Comparison of ENCODE assay signal across 7 mouse cellular contexts in genomic region chr4:126321111-126321853, GRCm38 (mm10). TPM values are rescaled to one million over a fixed set of nuclear protein-coding genes. Genes with fewer than 3 reads are reported as not detected.
DNase-seq lines count a peak whose midpoint lies in the region; ATAC-seq lines count a peak whose summit lies in the region.

Adprhl2 (minus strand) TSS chr4:126321703.

- peak; percentile 87 for ATAC-seq in intestine, embryonic 16.5 days
- ATAC-seq in midbrain, embryonic 11.5 days (ENCODE audit: low FRiP score): peak; percentile 89

- DNase-seq in adrenal gland, adult 2 months: peak; percentile 98
- DNase-seq in embryo, embryonic 11.5 days (ENCODE audit: low read depth, low spot score): peak; percentile 97
- DNase-seq in gastrocnemius, postnatal 4 days (ENCODE audit: low spot score in 2 of 2): peak; percentile 99
- DNase-seq in left cerebral cortex, postnatal 36 days (ENCODE audit: low spot score in 2 of 2): peak; percentile 99
- DNase-seq in midbrain, embryonic 11.5 days (ENCODE audit: low spot score, missing footprints): peak; percentile 100
- peak; percentile 92 for DNase-seq in skeletal muscle tissue, adult 2 months (ENCODE audit: low read depth, low spot score)

- H3K36me3 ChIP-seq in intestine, embryonic 16.5 days (ENCODE audit: control insufficient read depth, insufficient read depth, low read length): peaks cover 15% of the 10 kb centered on the region
- peaks cover 5% of the 10 kb centered on the region for H3K36me3 ChIP-seq in midbrain, embryonic 11.5 days (ENCODE audit: control insufficient read depth, insufficient read depth, low read length)

- H3K9ac ChIP-seq in intestine, embryonic 16.5 days (ENCODE audit: low read depth, low read length): peak within 1 kb of the TSS; percentile 82
- H3K9ac ChIP-seq in midbrain, embryonic 11.5 days (ENCODE audit: low read length): peak within 1 kb of the TSS; percentile 70

- peak within 1 kb of the TSS; percentile 59 for H3K27ac ChIP-seq in intestine, embryonic 16.5 days (ENCODE audit: low read length)
- H3K27ac ChIP-seq in midbrain, embryonic 11.5 days (ENCODE audit: low read depth, low read length): no peak within 1 kb of the TSS

- intact Hi-C loops in left cerebral cortex, postnatal 36 days (cut with DNase I): no loop called here

- H3K4me3 ChIP-seq in intestine, embryonic 16.5 days (ENCODE audit: low read length): peak within 1 kb of the TSS; percentile 69
- peak within 1 kb of the TSS; percentile 73 for H3K4me3 ChIP-seq in midbrain, embryonic 11.5 days (ENCODE audit: low read depth, low read length)

- no peaks in the 10 kb centered on the region; the same call in 1 of the 2 replicates for H3K27me3 ChIP-seq in intestine, embryonic 16.5 days (replicated peaks; ENCODE audit: control insufficient read depth, insufficient read depth, low read length)
- H3K27me3 ChIP-seq in midbrain, embryonic 11.5 days (ENCODE audit: control insufficient read depth, insufficient read depth, low read length): peaks cover 6% of the 10 kb centered on the region

- WGBS in intestine, embryonic 16.5 days: under 1% methylated on average over 77 of the region's 80 CpGs
- WGBS in midbrain, embryonic 11.5 days: under 1% methylated on average over 80 of the region's 80 CpGs

- H3K4me1 ChIP-seq in intestine, embryonic 16.5 days (ENCODE audit: control insufficient read depth, insufficient read depth, low read length): peaks cover 11% of the 10 kb centered on the region
- H3K4me1 ChIP-seq in midbrain, embryonic 11.5 days (ENCODE audit: control insufficient read depth, insufficient read depth, low read length): peaks cover 8% of the 10 kb centered on the region

- peak within 1 kb of the TSS; percentile 74 for H3K4me2 ChIP-seq in intestine, embryonic 16.5 days (ENCODE audit: low read depth, low read length)
- peak within 1 kb of the TSS; percentile 94 for H3K4me2 ChIP-seq in midbrain, embryonic 11.5 days

- no peaks in the 10 kb centered on the region for H3K9me3 ChIP-seq in intestine, embryonic 16.5 days (ENCODE audit: control insufficient read depth, low read length)
- no peaks in the 10 kb centered on the region for H3K9me3 ChIP-seq in midbrain, embryonic 11.5 days (ENCODE audit: control insufficient read depth, low read length)

RNA-seq across cellular contexts. Expression of gene Adprhl2, which starts in this region (rescaled TPM):
- total RNA-seq in adrenal gland, adult 2 months (2021): 10 to 100 TPM; 26.2 to 34.9 TPM
- polyA plus RNA-seq in adrenal gland, adult 2 months (2012; rRNA removed): 45.8 and 46.5 TPM in 2 replicates
- 10 to 100 TPM; 20.8 to 21.2 TPM for total RNA-seq in gastrocnemius, postnatal 4 days (2021)
- polyA plus RNA-seq in intestine, embryonic 16.5 days (2015; fragmentation: Nextera tagmentation; extraction: Ambion mirVana): 59.0 and 60.1 TPM in 2 replicates
- 10 to 100 TPM; 25.2 to 28.0 TPM for total RNA-seq in left cerebral cortex, postnatal 36 days (2021)
- polyA plus RNA-seq in midbrain, embryonic 11.5 days (2014; fragmentation: Nextera tagmentation; extraction: Ambion mirVana): 36.4 and 45.0 TPM in 2 replicates
